Mouse (Mus musculus) kidney, postnatal 25 days (tissue): ENCODE measurements around the gene Ky.

ENCODE experiments used
- DNase-seq, 2 experiments: peaks; one replicate each; pipeline ENCODE4 v3.0.0; 2021; ENCODE audit warnings: mixed read lengths in 2 of 2

The Ky gene

GRCm38 (mm10) chr9:102504716-102505378 is 703 bp upstream of the Ky start:
- DNase-seq = no peak

- DNase-seq = no peak
Measured at GRCm38 (mm10) chr9:102508315-102508714, 2.8 kb downstream of the Ky start.

GRCm38 (mm10) chr9:102511423-102511822 is 5.9 kb downstream of the Ky start:
- DNase-seq = no peak

GRCm38 (mm10) chr9:102513578-102513977 is 8.0 kb downstream of the Ky start:
- no peak for DNase-seq

GRCm38 (mm10) chr9:102518443-102518842 is 12.9 kb downstream of the Ky start:
- no peak for DNase-seq

GRCm38 (mm10) chr9:102521396-102521795 is 15.8 kb downstream of the Ky start:
- DNase-seq = no peak

- DNase-seq = no peak
Measured at GRCm38 (mm10) chr9:102528106-102528505, 22.6 kb downstream of the Ky start.

GRCm38 (mm10) chr9:102528561-102528960 is 23.0 kb downstream of the Ky start:
- no peak for DNase-seq

- no peak for DNase-seq
Measured at GRCm38 (mm10) chr9:102529008-102529407, 23.5 kb downstream of the Ky start.

GRCm38 (mm10) chr9:102531051-102531892 is 25.7 kb downstream of the Ky start:
- no peak for DNase-seq

GRCm38 (mm10) chr9:102536968-102537367 is 31.4 kb downstream of the Ky start:
- DNase-seq = no peak

GRCm38 (mm10) chr9:102539699-102540098 is 34.1 kb downstream of the Ky start:
- DNase-seq = no peak

GRCm38 (mm10) chr9:102541666-102542065 is 36.1 kb downstream of the Ky start:
- DNase-seq = no peak

- DNase-seq = no peak
Measured at GRCm38 (mm10) chr9:102542540-102542939, 37.0 kb downstream of the Ky start.

GRCm38 (mm10) chr9:102543761-102544115 is 38.2 kb downstream of the Ky start:
- no peak for DNase-seq

GRCm38 (mm10) chr9:102544116-102544772 is 38.7 kb downstream of the Ky start:
- peak in 1 of 2 experiments; percentile 16 for DNase-seq

- peak; percentile 64 to 65 for DNase-seq
Measured at GRCm38 (mm10) chr9:102544773-102545366, 39.3 kb downstream of the Ky start.

- no peak for DNase-seq
Measured at GRCm38 (mm10) chr9:102545406-102546255, 40.1 kb downstream of the Ky start.

GRCm38 (mm10) chr9:102546256-102547027 is 40.9 kb downstream of the Ky start:
- no peak for DNase-seq

- no peak for DNase-seq
Measured at GRCm38 (mm10) chr9:102547028-102547354, 41.4 kb downstream of the Ky start.

- DNase-seq = peak in 1 of 2 experiments; percentile 6
Measured at GRCm38 (mm10) chr9:102549211-102549610, 43.7 kb downstream of the Ky start.

- DNase-seq = peak; percentile 26 to 50
Measured at GRCm38 (mm10) chr9:102551771-102552170, 46.2 kb downstream of the Ky start.
